Mouse (Mus musculus) liver, adult 2 months (tissue): ENCODE results near the gene Gpcpd1. TPM values are rescaled to one million over a fixed set of nuclear protein-coding genes. Genes with fewer than 3 reads are reported as not detected.

Experiments used
- DNase-seq: peaks from one replicate; pipeline ENCODE4 v3.0.0-alpha.2; 2011; ENCODE audit warnings: low read depth, low spot score; ENCODE audit errors: extremely low read depth
- H3K27ac ChIP-seq: fragments of 200-500 bp; replicated peaks from 2 replicates; pipeline ENCODE4 v1.5.1; 2012; ENCODE audit warnings: low read depth, mild to moderate bottlenecking, control low read depth, inconsistent platforms, low read length; ENCODE audit not compliant: insufficient read depth
- H3K27me3 ChIP-seq: fragments of 200-500 bp; 2 replicates; pipeline ENCODE4 v1.6.1; 2012; ENCODE audit warnings: mild to moderate bottlenecking, moderate library complexity, low read length, inconsistent platforms; ENCODE audit not compliant: control insufficient read depth, insufficient read depth
- H3K36me3 ChIP-seq: fragments of 200-500 bp; 2 replicates; pipeline ENCODE4 v1.6.1; 2012; ENCODE audit warnings: low read length, inconsistent platforms; ENCODE audit not compliant: control insufficient read depth, insufficient read depth
- H3K4me1 ChIP-seq: fragments of 200-500 bp; 2 replicates; pipeline ENCODE4 v1.6.1; 2011; ENCODE audit warnings: low read length; ENCODE audit not compliant: control insufficient read depth, insufficient read depth
- H3K4me3 ChIP-seq: fragments of 200-500 bp; 2 replicates; pipeline ENCODE4 v1.5.1; 2011; ENCODE audit warnings: low read depth, mild to moderate bottlenecking, control low read depth, low read length, moderate library complexity; ENCODE audit not compliant: insufficient read depth
- H3K79me2 ChIP-seq: fragments of 200-500 bp; 2 replicates; pipeline ENCODE4 v1.6.1; 2012; ENCODE audit warnings: inconsistent platforms, mild to moderate bottlenecking, low read length, moderate library complexity; ENCODE audit not compliant: control insufficient read depth, insufficient read depth
- H3K9ac ChIP-seq: fragments of 200-500 bp; 2 replicates; pipeline ENCODE4 v1.6.1; 2012; ENCODE audit warnings: low read depth, mild to moderate bottlenecking, control low read depth, inconsistent platforms, low read length
- CTCF ChIP-seq: fragments of 200-500 bp; IDR thresholded peaks from 2 replicates; pipeline ENCODE4 v1.5.1; 2011; ENCODE audit warnings: low read depth, low read length, control low read depth
- POLR2A ChIP-seq: fragments of 200-500 bp; IDR thresholded peaks from 2 replicates; pipeline ENCODE4 v1.6.1; 2011; ENCODE audit warnings: low read length, control low read depth; ENCODE audit not compliant: insufficient read depth; ENCODE audit errors: extremely low read depth
- WGBS: fragments of 180-500 bp; shearing (Covaris S2); methylation state at CpG from one replicate; pipeline ENCODE4 v1.1.7; 2018; 5-methylcytosine and 5-hydroxymethylcytosine counted together
- polyA plus RNA-seq: library from polyadenylated mRNA; depleted of rRNA; stranded (reverse); fragments of >200 nt; gene quantifications from 2 replicates; pipeline ENCODE4 v1.2.3, GENCODE M21; 2012
- total RNA-seq: library from RNA; depleted of rRNA; stranded (reverse); fragments of >200 nt; gene quantifications from 2 replicates; pipeline ENCODE4 v1.2.3, GENCODE M21; 2014

Gpcpd1 gene
- total and polyA plus RNA-seq, 2 experiments = 11.0 to 237 TPM

GRCm38 (mm10) chr2:132575759-132576439 lies 11.6 kb downstream of the Gpcpd1 start:
- H3K4me1 ChIP-seq = peaks cover 2% of the 10 kb centered on the region; the same call in 1 of the 2 replicates
- peak overlapping the region; percentile 64 for H3K9ac ChIP-seq

GRCm38 (mm10) chr2:132575256-132575655 lies 12.3 kb downstream of the Gpcpd1 start:
- Histone ChIP-seq H3K9ac (peak overlapping the region; percentile 79), H3K27ac (peak overlapping the region; percentile 40), H3K36me3 (peaks cover 30% of the 10 kb centered on the region), H3K27me3 (no peaks in the 10 kb centered on the region), H3K4me1 (peaks cover 2% of the 10 kb centered on the region; the same call in 1 of the 2 replicates), H3K79me2 (peaks cover 18% of the 10 kb centered on the region; the same call in 1 of the 2 replicates), H3K4me3 (peak overlapping the region; percentile 77)
- peak; percentile 68 for DNase-seq
- TF ChIP-seq CTCF (no peak), POLR2A (no peak)
- 13% methylated on average over 3 of the region's 3 CpGs for WGBS

More at GRCm38 (mm10) chr2:132575759-132576439, 11.6 kb downstream of the Gpcpd1 start:
- peak overlapping the region; percentile 77 for H3K4me3 ChIP-seq
- peaks cover 18% of the 10 kb centered on the region; the same call in 1 of the 2 replicates for H3K79me2 ChIP-seq
- peak; percentile 33; the same call in 1 of the 2 replicates for TF ChIP-seq CTCF
- TF ChIP-seq POLR2A = no peak
- H3K27me3 ChIP-seq = no peaks in the 10 kb centered on the region
- peak; percentile 80 for DNase-seq
- H3K27ac ChIP-seq = peak overlapping the region; percentile 40
- H3K36me3 ChIP-seq = peaks cover 24% of the 10 kb centered on the region
- 18% methylated on average over 11 of the region's 11 CpGs for WGBS

GRCm38 (mm10) chr2:132573280-132573679 lies 14.2 kb downstream of the Gpcpd1 start:
- TF ChIP-seq CTCF = no peak
- TF ChIP-seq POLR2A = no peak
- WGBS = 88% methylated on average over 2 of the region's 2 CpGs
- peaks cover 2% of the 10 kb centered on the region; the same call in 1 of the 2 replicates for H3K4me1 ChIP-seq
- H3K4me3 ChIP-seq = no peak overlapping the region
- H3K27me3 ChIP-seq = no peaks in the 10 kb centered on the region
- no peak overlapping the region for H3K27ac ChIP-seq
- H3K36me3 ChIP-seq = peaks cover 46% of the 10 kb centered on the region
- peaks cover 18% of the 10 kb centered on the region; the same call in 1 of the 2 replicates for H3K79me2 ChIP-seq
- no peak overlapping the region for H3K9ac ChIP-seq
- DNase-seq = no peak

- Histone ChIP-seq H3K9ac (no peak overlapping the region), H3K4me3 (no peak overlapping the region)
These were observed 14.9 kb downstream of the Gpcpd1 start for GRCm38 (mm10) chr2:132572651-132573050.

GRCm38 (mm10) chr2:132571301-132571700 lies 16.2 kb downstream of the Gpcpd1 start:
- peaks cover 64% of the 10 kb centered on the region for H3K36me3 ChIP-seq
- no peak for TF ChIP-seq CTCF
- TF ChIP-seq POLR2A = no peak
- no peak overlapping the region for H3K9ac ChIP-seq

More at GRCm38 (mm10) chr2:132572651-132573050, 14.9 kb downstream of the Gpcpd1 start:
- no peak for TF ChIP-seq CTCF
- no peak for TF ChIP-seq POLR2A
- Histone ChIP-seq H3K36me3 (peaks cover 52% of the 10 kb centered on the region), H3K79me2 (peaks cover 18% of the 10 kb centered on the region; the same call in 1 of the 2 replicates), H3K4me1 (peaks cover 2% of the 10 kb centered on the region; the same call in 1 of the 2 replicates), H3K27me3 (no peaks in the 10 kb centered on the region), H3K27ac (no peak overlapping the region)
- 94% methylated on average over 3 of the region's 3 CpGs for WGBS
- no peak for DNase-seq

GRCm38 (mm10) chr2:132570869-132571268 lies 16.7 kb downstream of the Gpcpd1 start:
- Histone ChIP-seq H3K9ac (no peak overlapping the region), H3K27me3 (no peaks in the 10 kb centered on the region), H3K27ac (no peak overlapping the region), H3K4me3 (no peak overlapping the region), H3K79me2 (peaks cover 14% of the 10 kb centered on the region; the same call in 1 of the 2 replicates), H3K4me1 (peaks cover 2% of the 10 kb centered on the region; the same call in 1 of the 2 replicates), H3K36me3 (peaks cover 65% of the 10 kb centered on the region)
- DNase-seq = no peak
- TF ChIP-seq CTCF (no peak), POLR2A (no peak)

More at GRCm38 (mm10) chr2:132571301-132571700, 16.2 kb downstream of the Gpcpd1 start:
- Histone ChIP-seq H3K4me3 (no peak overlapping the region), H3K4me1 (peaks cover 2% of the 10 kb centered on the region; the same call in 1 of the 2 replicates), H3K27me3 (no peaks in the 10 kb centered on the region), H3K79me2 (peaks cover 14% of the 10 kb centered on the region; the same call in 1 of the 2 replicates), H3K27ac (no peak overlapping the region)
- DNase-seq = no peak
- 92% methylated on average over 2 of the region's 2 CpGs for WGBS
